Mouse (Mus musculus): ENCODE measurements around the gene Tmem243.

Gene Tmem243

GRCm38 (mm10) chr5:9100207-9100848 lies at the start of gene Tmem243:
Gene Tmem243, plus strand, starts transcription at chr5:9100668.
- in situ Hi-C loops (cut with MboI; ENCODE audit: low sequenced_read_pairs) = no loop called here

GRCm38 (mm10) chr5:9056020-9056660 lies 44.3 kb upstream of the Tmem243 start:
- in situ Hi-C loops (cut with MboI; ENCODE audit: low sequenced_read_pairs) = no loop called here

- in situ Hi-C loops (cut with MboI; ENCODE audit: low sequenced_read_pairs) = no loop called here
These were observed 43.1 kb upstream of the Tmem243 start for GRCm38 (mm10) chr5:9057277-9057879.

GRCm38 (mm10) chr5:9059303-9060023 lies 41.0 kb upstream of the Tmem243 start:
- in situ Hi-C loops (cut with MboI; ENCODE audit: low sequenced_read_pairs) = no loop called here

GRCm38 (mm10) chr5:9060228-9060627 lies 40.2 kb upstream of the Tmem243 start:
- in situ Hi-C loops (cut with MboI; ENCODE audit: low sequenced_read_pairs) = no loop called here

GRCm38 (mm10) chr5:9064217-9064616 lies 36.3 kb upstream of the Tmem243 start:
- in situ Hi-C loops (cut with MboI; ENCODE audit: low sequenced_read_pairs) = no loop called here

- in situ Hi-C loops (cut with MboI; ENCODE audit: low sequenced_read_pairs) = no loop called here
These were observed 31.6 kb upstream of the Tmem243 start for GRCm38 (mm10) chr5:9068886-9069285.

GRCm38 (mm10) chr5:9069599-9070209 lies 30.8 kb upstream of the Tmem243 start:
- in situ Hi-C loops (cut with MboI; ENCODE audit: low sequenced_read_pairs) = no loop called here

- in situ Hi-C loops (cut with MboI; ENCODE audit: low sequenced_read_pairs) = no loop called here
These were observed 29.1 kb upstream of the Tmem243 start for GRCm38 (mm10) chr5:9071360-9071759.

- in situ Hi-C loops (cut with MboI; ENCODE audit: low sequenced_read_pairs) = no loop called here
These were observed 27.2 kb upstream of the Tmem243 start for GRCm38 (mm10) chr5:9073177-9073854.

- in situ Hi-C loops (cut with MboI; ENCODE audit: low sequenced_read_pairs) = no loop called here
These were observed 20.5 kb upstream of the Tmem243 start for GRCm38 (mm10) chr5:9079773-9080501.

- in situ Hi-C loops (cut with MboI; ENCODE audit: low sequenced_read_pairs) = no loop called here
These were observed 13.3 kb upstream of the Tmem243 start for GRCm38 (mm10) chr5:9086924-9087719.

- in situ Hi-C loops (cut with MboI; ENCODE audit: low sequenced_read_pairs) = no loop called here
These were observed 9.9 kb upstream of the Tmem243 start for GRCm38 (mm10) chr5:9090493-9091106.

- in situ Hi-C loops (cut with MboI; ENCODE audit: low sequenced_read_pairs) = no loop called here
These were observed 7.8 kb upstream of the Tmem243 start for GRCm38 (mm10) chr5:9092716-9093115.

- in situ Hi-C loops (cut with MboI; ENCODE audit: low sequenced_read_pairs) = no loop called here
These were observed 7.0 kb upstream of the Tmem243 start for GRCm38 (mm10) chr5:9093490-9093889.

GRCm38 (mm10) chr5:9100849-9101801 lies 657 bp downstream of the Tmem243 start:
- in situ Hi-C loops (cut with MboI; ENCODE audit: low sequenced_read_pairs) = no loop called here

GRCm38 (mm10) chr5:9102696-9103095 lies 2.2 kb downstream of the Tmem243 start:
- in situ Hi-C loops (cut with MboI; ENCODE audit: low sequenced_read_pairs) = no loop called here

GRCm38 (mm10) chr5:9103958-9104357 lies 3.5 kb downstream of the Tmem243 start:
- in situ Hi-C loops (cut with MboI; ENCODE audit: low sequenced_read_pairs) = no loop called here
